Mouse (Mus musculus) heart, embryonic 12.5 days (tissue): Measurements from ENCODE around the gene G430095P16Rik. TPM values are rescaled to one million over a fixed set of nuclear protein-coding genes. Genes with fewer than 3 reads are reported as not detected.

Experiments used
- ATAC-seq: fragments of 200-750 bp; cut with Nextera tagmentation; 2 replicates; pipeline ENCODE4 v1.8.0; 2017; ENCODE audit warnings: moderate TSS enrichment, moderate library complexity; ENCODE audit not compliant: insufficient number of reproducible peaks, low FRiP score
- H3K27ac ChIP-seq: fragments of 300-500 bp; sonication (generic); 2 replicates; pipeline ENCODE4 v1.5.1; 2016; ENCODE audit warnings: mild to moderate bottlenecking, moderate library complexity; ENCODE audit not compliant: poor library complexity, severe bottlenecking
- H3K27me3 ChIP-seq: fragments of 300-500 bp; sonication (generic); replicated peaks from 2 replicates; pipeline ENCODE4 v1.6.1; 2016; ENCODE audit warnings: mild to moderate bottlenecking, moderate library complexity
- H3K36me3 ChIP-seq: fragments of 300-500 bp; sonication (generic); 2 replicates; pipeline ENCODE4 v1.6.1; 2016; ENCODE audit warnings: mild to moderate bottlenecking, moderate library complexity
- H3K4me1 ChIP-seq: fragments of 300-500 bp; sonication (generic); replicated peaks from 2 replicates; pipeline ENCODE4 v1.6.1; 2016; ENCODE audit warnings: mild to moderate bottlenecking
- H3K4me2 ChIP-seq: fragments of 300-500 bp; sonication (generic); 2 replicates; pipeline ENCODE4 v1.6.1; 2016; ENCODE audit warnings: mild to moderate bottlenecking, moderate library complexity
- H3K4me3 ChIP-seq: fragments of 300-500 bp; sonication (generic); 2 replicates; pipeline ENCODE4 v1.5.1; 2016; ENCODE audit warnings: mild to moderate bottlenecking
- H3K9ac ChIP-seq: fragments of 300-500 bp; sonication (generic); 2 replicates; pipeline ENCODE4 v1.6.1; 2016; ENCODE audit warnings: mild to moderate bottlenecking, moderate library complexity
- H3K9me3 ChIP-seq: fragments of 300-500 bp; sonication (generic); replicated peaks from 2 replicates; pipeline ENCODE4 v1.6.1; 2016; ENCODE audit warnings: mild to moderate bottlenecking, moderate library complexity
- WGBS: fragments of 180-500 bp; shearing (Covaris S2); methylation state at CpG from one replicate; pipeline ENCODE4 v1.1.7; 2016; 5-methylcytosine and 5-hydroxymethylcytosine counted together
- polyA plus RNA-seq: library from polyadenylated mRNA; unstranded; fragments of >200 nt; fragmentation: Nextera tagmentation; extraction: Ambion mirVana; gene quantifications from 2 replicates; pipeline ENCODE4 v1.2.1, GENCODE M21; 2016

G430095P16Rik gene
- polyA plus RNA-seq, 1 experiment from 2014 or later: 6.9 TPM

DNA sequence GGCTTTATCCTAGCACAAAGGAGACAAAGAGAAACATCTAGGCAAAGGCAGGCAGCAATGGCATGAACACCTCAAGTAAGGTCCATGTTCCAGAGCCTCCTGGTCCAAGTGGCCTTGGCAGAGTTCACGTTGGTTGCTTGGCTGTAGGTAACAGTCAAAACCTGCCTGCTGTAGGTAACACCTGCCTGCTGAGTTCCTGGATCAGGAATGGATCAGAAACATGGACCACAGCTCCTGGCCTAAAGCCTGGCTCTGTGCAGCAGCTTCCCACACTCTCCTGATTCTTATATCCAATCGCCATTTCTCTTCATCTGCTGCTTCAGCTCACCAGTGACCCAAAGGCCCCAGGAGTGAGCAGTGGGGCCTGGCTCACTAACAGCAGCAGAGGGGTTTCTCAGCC is 11.9 kb downstream of the G430095P16Rik start:
- no peak overlapping the region for H3K4me3 ChIP-seq
- H3K4me1 ChIP-seq: peaks cover 90% of the 10 kb centered on the region
- 75% methylated on average over 2 of the region's 2 CpGs for WGBS
- H3K9ac ChIP-seq: no peak overlapping the region
- peaks cover 18% of the 10 kb centered on the region for H3K27me3 ChIP-seq
- no peak overlapping the region for H3K27ac ChIP-seq
- no peak for ATAC-seq
- H3K9me3 ChIP-seq: no peaks in the 10 kb centered on the region
- H3K36me3 ChIP-seq: no peaks in the 10 kb centered on the region
- no peak overlapping the region for H3K4me2 ChIP-seq

DNA sequence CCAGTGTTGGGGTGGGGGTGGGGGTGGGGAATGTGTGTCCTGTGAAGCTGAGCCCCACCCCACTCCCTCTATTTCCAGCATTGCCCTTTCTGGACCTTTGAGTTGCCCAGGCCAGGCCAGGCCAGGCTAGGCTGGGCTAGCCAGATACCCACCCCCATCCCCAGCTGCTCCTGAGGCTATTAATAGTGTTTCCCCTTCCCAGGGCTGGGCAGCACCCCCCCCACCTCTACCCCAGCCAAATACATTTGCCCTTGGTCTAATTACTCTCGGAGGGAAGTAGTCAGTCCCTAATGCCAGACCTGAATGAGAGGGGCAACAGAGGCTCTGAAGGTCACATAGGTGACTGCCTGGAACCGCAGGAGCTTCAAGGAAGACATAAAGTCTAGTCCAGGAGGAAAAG is 12.8 kb downstream of the G430095P16Rik start:
- Histone ChIP-seq H3K4me2 (no peak overlapping the region), H3K27ac (no peak overlapping the region), H3K9me3 (no peaks in the 10 kb centered on the region), H3K9ac (peak overlapping the region; percentile 23; the same call in 1 of the 2 replicates), H3K36me3 (no peaks in the 10 kb centered on the region), H3K4me1 (peaks cover 90% of the 10 kb centered on the region), H3K27me3 (peaks cover 22% of the 10 kb centered on the region), H3K4me3 (no peak overlapping the region)
- 51% methylated on average over 2 of the region's 2 CpGs for WGBS
- no peak for ATAC-seq

DNA sequence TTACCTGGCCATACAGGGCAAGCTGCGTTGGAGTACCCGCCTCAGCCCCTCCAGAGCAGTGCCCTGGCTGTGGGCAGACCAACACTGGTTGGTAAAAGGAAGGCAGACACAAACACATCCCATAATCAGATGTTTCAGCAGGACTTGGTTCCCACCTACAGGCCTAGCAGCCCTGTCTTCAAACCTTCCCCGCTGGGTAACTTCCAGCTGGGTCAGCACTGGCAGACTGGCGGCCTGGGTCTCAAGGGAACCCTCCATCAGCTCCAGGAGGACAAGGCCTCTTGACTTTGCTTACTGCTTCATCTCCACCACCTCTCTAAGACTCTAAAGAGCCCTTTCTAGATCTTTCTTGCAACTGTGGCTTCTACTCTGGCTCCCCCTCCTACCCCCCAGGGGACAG is 13.7 kb downstream of the G430095P16Rik start:
- Histone ChIP-seq H3K4me2 (no peak overlapping the region), H3K4me1 (peaks cover 88% of the 10 kb centered on the region), H3K36me3 (no peaks in the 10 kb centered on the region), H3K27ac (no peak overlapping the region), H3K9ac (peak overlapping the region; percentile 39; the same call in 1 of the 2 replicates), H3K27me3 (peaks cover 32% of the 10 kb centered on the region), H3K4me3 (no peak overlapping the region), H3K9me3 (no peaks in the 10 kb centered on the region)
- ATAC-seq: no peak
- WGBS: 93% methylated on average over 4 of the region's 4 CpGs

DNA sequence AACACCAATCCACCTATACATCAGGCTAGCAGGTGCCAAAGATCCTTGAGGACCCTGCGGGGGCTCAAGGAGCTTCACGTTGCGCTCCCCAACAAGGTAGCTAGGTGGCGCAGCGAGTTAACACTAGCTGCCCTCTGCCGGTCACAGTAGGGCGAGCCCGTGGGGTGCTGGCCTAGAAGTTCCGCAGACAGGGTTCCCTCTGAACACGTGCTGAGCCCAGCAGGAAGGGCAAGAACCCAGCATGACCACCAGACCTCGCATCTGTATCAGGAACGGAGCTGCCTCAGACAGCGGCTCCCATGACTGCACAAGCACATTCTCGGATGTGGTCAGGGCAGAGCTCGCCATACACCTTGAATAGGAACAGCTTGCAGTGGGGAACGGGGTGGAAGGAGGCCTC is 14.8 kb downstream of the G430095P16Rik start:
- Histone ChIP-seq H3K4me3 (no peak overlapping the region; the same call in 1 of the 2 replicates), H3K36me3 (no peaks in the 10 kb centered on the region), H3K9ac (peak overlapping the region; percentile 35; the same call in 1 of the 2 replicates), H3K27me3 (peaks cover 33% of the 10 kb centered on the region), H3K27ac (no peak overlapping the region), H3K4me1 (peaks cover 88% of the 10 kb centered on the region), H3K4me2 (peak overlapping the region; percentile 55), H3K9me3 (no peaks in the 10 kb centered on the region)
- ATAC-seq: peak; percentile 71
- WGBS: under 1% methylated on average over 16 of the region's 16 CpGs

DNA sequence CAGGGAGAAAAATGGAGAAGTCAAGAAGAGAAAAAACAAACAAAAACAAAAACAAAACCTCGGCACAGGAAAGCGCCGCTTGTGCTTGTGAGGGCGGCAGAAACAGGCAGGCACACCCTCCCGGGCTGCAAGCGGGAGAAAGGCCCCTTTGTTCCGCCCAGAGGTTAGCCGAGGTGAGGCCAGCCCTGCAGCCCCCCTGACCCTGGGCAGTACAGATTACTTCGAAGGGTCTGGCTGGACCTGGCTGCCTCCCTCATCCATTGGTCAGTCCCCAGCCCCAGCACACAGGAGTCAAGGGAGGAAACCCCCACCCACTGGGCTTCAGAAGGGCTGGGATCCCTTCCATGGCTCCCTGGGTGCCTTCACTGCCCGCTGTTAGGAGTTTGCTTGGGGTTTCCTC is 15.5 kb downstream of the G430095P16Rik start:
- Histone ChIP-seq H3K27me3 (peaks cover 33% of the 10 kb centered on the region), H3K9ac (peak overlapping the region; percentile 35), H3K4me2 (peak overlapping the region; percentile 55), H3K4me1 (peaks cover 88% of the 10 kb centered on the region), H3K4me3 (no peak overlapping the region), H3K27ac (peak overlapping the region; percentile 9; the same call in 1 of the 2 replicates), H3K9me3 (no peaks in the 10 kb centered on the region), H3K36me3 (no peaks in the 10 kb centered on the region)
- ATAC-seq: no peak
- WGBS: 18% methylated on average over 10 of the region's 10 CpGs

DNA sequence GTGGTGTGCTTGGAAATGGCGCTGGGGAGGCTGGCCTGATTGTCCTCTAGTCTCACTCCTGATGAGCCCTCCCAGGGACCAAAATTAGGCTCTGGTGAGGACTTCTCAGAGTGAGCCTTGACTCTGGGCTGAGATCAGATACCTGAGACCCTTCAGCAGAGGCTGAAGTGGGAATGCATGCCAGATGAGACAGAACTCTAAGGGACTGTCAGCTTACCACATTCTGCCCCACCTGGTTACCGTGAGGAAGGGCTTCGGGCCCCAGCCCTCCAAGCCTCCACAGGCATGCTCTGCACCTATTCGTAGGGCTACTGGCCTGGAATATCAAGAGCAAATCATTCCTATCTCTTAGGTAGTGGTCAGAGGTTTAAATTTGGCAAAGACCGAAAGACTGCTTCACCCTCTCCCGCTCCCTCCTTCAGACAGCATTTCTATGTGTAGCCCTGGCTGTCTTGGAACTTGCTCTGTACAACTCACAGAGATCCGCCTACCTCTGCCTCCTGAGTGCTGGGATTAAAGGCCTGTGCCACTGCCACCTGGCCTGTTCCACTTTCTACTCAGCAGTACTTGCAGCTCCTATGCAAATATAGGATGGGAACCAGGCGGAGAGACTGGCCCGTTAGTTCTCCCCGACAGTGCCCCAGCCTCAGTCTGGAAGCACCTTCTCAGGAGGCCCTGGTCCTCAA is 16.1 kb downstream of the G430095P16Rik start:
- peak overlapping the region; percentile 35 for H3K9ac ChIP-seq
- ATAC-seq: no peak
- H3K9me3 ChIP-seq: no peaks in the 10 kb centered on the region
- no peak overlapping the region for H3K4me3 ChIP-seq
- WGBS: 66% methylated on average over 10 of the region's 10 CpGs
- H3K27me3 ChIP-seq: peaks cover 33% of the 10 kb centered on the region
- no peak overlapping the region; the same call in 1 of the 2 replicates for H3K4me2 ChIP-seq
- no peaks in the 10 kb centered on the region for H3K36me3 ChIP-seq
- H3K27ac ChIP-seq: peak overlapping the region; percentile 22; the same call in 1 of the 2 replicates
- H3K4me1 ChIP-seq: peaks cover 88% of the 10 kb centered on the region

DNA sequence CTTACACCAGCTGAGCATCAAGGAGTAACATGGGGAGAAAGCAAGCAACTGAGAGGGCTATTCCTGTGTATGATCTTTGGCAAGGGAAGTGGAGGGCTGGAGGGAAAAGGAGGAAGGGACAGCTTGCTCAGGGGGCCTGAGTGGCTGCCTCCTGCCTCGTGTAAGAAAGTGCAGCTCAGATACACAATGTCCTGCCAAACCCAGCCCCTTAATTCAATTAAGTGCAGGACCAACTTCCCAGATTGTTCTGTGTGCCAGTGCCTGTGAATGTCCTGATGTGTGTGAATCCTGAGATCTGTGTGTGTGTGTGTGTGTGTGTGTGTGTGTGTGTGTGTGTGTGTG is 16.6 kb downstream of the G430095P16Rik start:
- Histone ChIP-seq H3K4me3 (no peak overlapping the region), H3K27me3 (peaks cover 30% of the 10 kb centered on the region), H3K27ac (peak overlapping the region; percentile 22; the same call in 1 of the 2 replicates), H3K4me2 (no peak overlapping the region), H3K9ac (no peak overlapping the region), H3K4me1 (peaks cover 88% of the 10 kb centered on the region), H3K9me3 (no peaks in the 10 kb centered on the region), H3K36me3 (no peaks in the 10 kb centered on the region)
- ATAC-seq: no peak
- 16% methylated on average over 1 of the region's 1 CpGs for WGBS

DNA sequence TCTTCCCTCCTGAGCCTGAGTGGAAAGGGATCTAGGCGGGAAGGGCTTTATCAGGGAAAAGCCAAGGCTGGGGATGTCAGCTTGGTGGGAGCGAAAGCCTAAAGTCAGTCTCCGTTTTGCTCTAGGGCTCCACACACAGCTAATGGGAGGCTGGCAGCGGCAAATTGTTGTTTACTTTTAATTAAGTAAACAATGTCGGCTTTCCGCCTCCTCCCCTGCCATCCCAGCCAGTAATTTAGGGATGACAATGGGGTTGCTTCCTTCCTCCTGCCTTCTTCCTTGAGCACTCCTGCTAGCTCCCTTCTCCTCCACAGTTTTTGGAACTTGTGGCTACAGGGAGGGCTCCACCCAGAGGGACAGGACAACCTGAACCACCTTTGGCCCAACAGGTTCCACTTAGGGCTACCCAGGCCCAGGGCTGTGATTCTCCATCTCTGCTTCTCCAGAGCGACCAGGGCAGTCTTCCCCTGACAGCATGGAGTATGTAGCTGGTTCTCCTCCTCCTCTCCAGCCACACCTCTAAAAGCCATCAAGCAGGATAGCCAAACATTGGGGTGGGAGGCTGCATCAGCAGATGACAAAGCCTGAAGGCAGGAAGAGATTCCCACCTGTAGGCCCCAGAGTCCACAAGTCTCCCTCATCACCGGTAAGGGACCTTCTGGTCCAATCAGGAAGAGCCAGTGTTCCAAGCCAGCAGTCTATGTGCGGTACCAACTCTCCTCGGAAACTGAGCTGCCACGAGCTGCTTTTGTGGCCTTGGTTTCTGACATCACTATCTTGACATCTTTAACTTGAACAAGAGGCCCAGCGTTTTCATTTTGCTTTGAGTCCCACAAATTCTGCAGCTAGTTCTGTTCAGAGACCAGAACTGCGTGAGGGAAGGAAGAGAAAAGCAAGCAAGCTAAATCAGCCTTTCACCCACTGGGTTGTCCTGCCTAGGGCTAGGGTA is 18.4 kb downstream of the G430095P16Rik start:
- Histone ChIP-seq H3K4me2 (no peak overlapping the region), H3K27ac (peak overlapping the region; percentile 87; the same call in 1 of the 2 replicates), H3K4me3 (no peak overlapping the region), H3K9me3 (no peaks in the 10 kb centered on the region), H3K36me3 (no peaks in the 10 kb centered on the region), H3K9ac (no peak overlapping the region), H3K4me1 (peaks cover 90% of the 10 kb centered on the region), H3K27me3 (peaks cover 30% of the 10 kb centered on the region)
- ATAC-seq: no peak
- WGBS: 53% methylated on average over 13 of the region's 13 CpGs

DNA sequence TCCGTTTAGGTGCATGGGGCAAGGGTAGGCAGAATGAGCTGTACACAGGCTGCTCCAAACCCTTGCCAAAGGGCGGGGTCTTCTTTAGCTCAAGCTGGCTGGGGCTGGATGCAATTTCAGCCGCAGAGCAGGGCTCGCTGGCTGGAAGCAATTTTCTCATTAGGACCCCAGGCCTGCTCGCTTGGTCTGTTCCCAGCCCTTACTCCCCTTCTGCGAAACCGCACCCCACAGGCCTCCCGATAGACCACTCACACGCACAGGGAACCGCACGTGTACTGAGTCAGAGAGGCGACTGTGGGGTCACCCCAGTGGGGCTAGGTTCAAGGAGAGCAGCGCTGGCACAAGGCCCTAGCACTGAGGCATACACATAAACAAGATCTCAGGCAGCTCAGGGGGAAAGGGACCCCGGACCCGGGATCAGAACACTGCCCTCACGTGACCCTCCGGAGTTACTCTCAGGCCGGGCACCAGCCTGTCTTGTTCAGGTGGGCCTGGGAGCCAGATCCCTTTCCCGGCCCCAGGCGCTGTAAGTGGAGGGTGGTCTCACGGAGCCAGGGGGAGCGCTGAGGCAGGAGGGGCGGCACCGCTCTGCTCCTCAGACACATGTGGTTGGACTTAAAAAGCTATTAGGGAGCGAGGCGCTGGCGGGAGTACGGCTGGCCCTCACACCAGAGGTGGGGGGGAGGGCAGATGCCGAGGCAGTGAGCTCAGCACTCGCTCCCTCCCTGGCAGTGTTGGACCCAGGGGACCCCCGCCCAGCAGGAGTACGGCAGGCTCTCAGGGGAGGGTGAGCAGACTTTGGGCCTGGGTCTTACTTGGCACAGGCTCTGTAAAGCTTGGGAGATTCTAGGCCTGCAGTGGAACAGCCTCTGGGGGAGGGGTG is 19.6 kb downstream of the G430095P16Rik start:
- peaks cover 39% of the 10 kb centered on the region for H3K27me3 ChIP-seq
- peak; percentile 41 for ATAC-seq
- peak overlapping the region; percentile 27 for H3K4me3 ChIP-seq
- peak overlapping the region; percentile 87 for H3K27ac ChIP-seq
- peak overlapping the region; percentile 62 for H3K4me2 ChIP-seq
- H3K4me1 ChIP-seq: peaks cover 93% of the 10 kb centered on the region
- no peaks in the 10 kb centered on the region for H3K36me3 ChIP-seq
- no peaks in the 10 kb centered on the region for H3K9me3 ChIP-seq
- 16% methylated on average over 32 of the region's 32 CpGs for WGBS
- H3K9ac ChIP-seq: peak overlapping the region; percentile 66

DNA sequence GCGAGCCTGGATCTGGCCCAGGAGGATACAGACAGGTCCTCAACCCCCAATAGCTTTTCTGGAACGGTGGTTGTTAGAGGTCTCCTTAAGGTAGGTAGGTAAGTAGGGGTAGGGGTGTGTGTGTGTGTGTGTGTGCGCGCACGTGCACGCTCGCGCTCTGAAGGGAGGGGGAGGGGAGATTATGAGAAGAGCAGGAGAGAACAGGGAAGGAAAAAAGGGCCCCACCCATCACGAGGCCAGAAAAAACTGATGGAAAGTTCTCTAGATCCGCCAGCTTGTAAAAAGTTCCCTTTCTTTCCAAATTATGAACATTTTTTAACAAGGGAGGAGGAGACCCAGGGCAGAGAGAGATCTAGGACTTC is 20.2 kb downstream of the G430095P16Rik start:
- Histone ChIP-seq H3K4me3 (peak overlapping the region; percentile 27), H3K27me3 (peaks cover 39% of the 10 kb centered on the region), H3K27ac (peak overlapping the region; percentile 87), H3K4me2 (peak overlapping the region; percentile 62), H3K36me3 (no peaks in the 10 kb centered on the region), H3K9ac (peak overlapping the region; percentile 66), H3K9me3 (no peaks in the 10 kb centered on the region), H3K4me1 (peaks cover 87% of the 10 kb centered on the region)
- ATAC-seq: no peak; the same call in 1 of the 2 replicates
- 12% methylated on average over 10 of the region's 10 CpGs for WGBS
